Mouse (Mus musculus): ENCODE measurements around the gene Zbtb34. TPM values are rescaled to one million over a fixed set of nuclear protein-coding genes. Genes with fewer than 3 reads are reported as not detected.

Zbtb34 gene
- polyA plus RNA-seq, 1 experiment from 2014 or later: 10.2 TPM

- H3K36me3 ChIP-seq: peaks cover 76% of the 10 kb centered on the region
- 93% methylated on average over 5 of the region's 5 CpGs for WGBS
- ATAC-seq (ENCODE audit: low FRiP score, low read depth): no peak
These were observed 25.1 kb upstream of the Zbtb34 start for GRCm38 (mm10) chr2:33456242-33456641.

GRCm38 (mm10) chr2:33455350-33455749 is 24.2 kb upstream of the Zbtb34 start:
- no peaks in the 10 kb centered on the region for H3K4me1 ChIP-seq
- H3K27me3 ChIP-seq: no peaks in the 10 kb centered on the region
- WGBS: 91% methylated on average over 3 of the region's 3 CpGs
- no peak overlapping the region for H3K4me2 ChIP-seq (replicated peaks)
- peaks cover 76% of the 10 kb centered on the region for H3K36me3 ChIP-seq
- no peak for ATAC-seq (ENCODE audit: low FRiP score, low read depth)
- H3K4me3 ChIP-seq: no peak overlapping the region
- H3K9me3 ChIP-seq: no peaks in the 10 kb centered on the region
- H3K9ac ChIP-seq (replicated peaks): no peak overlapping the region
- H3K27ac ChIP-seq (replicated peaks): no peak overlapping the region

More at GRCm38 (mm10) chr2:33456242-33456641, 25.1 kb upstream of the Zbtb34 start:
- Histone ChIP-seq H3K4me2 (replicated peaks) (no peak overlapping the region), H3K4me1 (no peaks in the 10 kb centered on the region), H3K27me3 (no peaks in the 10 kb centered on the region), H3K27ac (replicated peaks) (no peak overlapping the region), H3K9ac (replicated peaks) (no peak overlapping the region), H3K9me3 (no peaks in the 10 kb centered on the region), H3K4me3 (no peak overlapping the region)

GRCm38 (mm10) chr2:33454816-33455215 is 23.7 kb upstream of the Zbtb34 start:
- Histone ChIP-seq H3K4me1 (no peaks in the 10 kb centered on the region), H3K9me3 (no peaks in the 10 kb centered on the region), H3K27ac (replicated peaks) (no peak overlapping the region), H3K27me3 (no peaks in the 10 kb centered on the region), H3K4me3 (no peak overlapping the region), H3K9ac (replicated peaks) (no peak overlapping the region), H3K4me2 (replicated peaks) (no peak overlapping the region), H3K36me3 (peaks cover 74% of the 10 kb centered on the region)
- ATAC-seq (ENCODE audit: low FRiP score, low read depth): no peak
- WGBS: 88% methylated on average over 8 of the region's 8 CpGs

- ATAC-seq (ENCODE audit: low FRiP score, low read depth): no peak
- WGBS: 73% methylated on average over 3 of the region's 3 CpGs
- no peaks in the 10 kb centered on the region for H3K4me1 ChIP-seq
These were observed 22.4 kb upstream of the Zbtb34 start for GRCm38 (mm10) chr2:33453476-33453875.

GRCm38 (mm10) chr2:33452721-33453120 is 21.6 kb upstream of the Zbtb34 start:
- Histone ChIP-seq H3K27me3 (no peaks in the 10 kb centered on the region), H3K4me2 (replicated peaks) (no peak overlapping the region), H3K4me3 (no peak overlapping the region), H3K9ac (replicated peaks) (no peak overlapping the region), H3K36me3 (peaks cover 75% of the 10 kb centered on the region), H3K27ac (replicated peaks) (no peak overlapping the region), H3K4me1 (no peaks in the 10 kb centered on the region), H3K9me3 (no peaks in the 10 kb centered on the region)
- no peak for ATAC-seq (ENCODE audit: low FRiP score, low read depth)
- 94% methylated on average over 5 of the region's 5 CpGs for WGBS

More at GRCm38 (mm10) chr2:33453476-33453875, 22.4 kb upstream of the Zbtb34 start:
- Histone ChIP-seq H3K4me2 (replicated peaks) (no peak overlapping the region), H3K27ac (replicated peaks) (no peak overlapping the region), H3K4me3 (no peak overlapping the region), H3K9me3 (no peaks in the 10 kb centered on the region), H3K36me3 (peaks cover 78% of the 10 kb centered on the region), H3K9ac (replicated peaks) (no peak overlapping the region), H3K27me3 (no peaks in the 10 kb centered on the region)

GRCm38 (mm10) chr2:33452140-33452539 is 21.0 kb upstream of the Zbtb34 start:
- no peaks in the 10 kb centered on the region for H3K4me1 ChIP-seq
- H3K4me2 ChIP-seq (replicated peaks): no peak overlapping the region
- H3K4me3 ChIP-seq: no peak overlapping the region
- H3K36me3 ChIP-seq: peaks cover 73% of the 10 kb centered on the region
- ATAC-seq (ENCODE audit: low FRiP score, low read depth): no peak
- no peak overlapping the region for H3K9ac ChIP-seq (replicated peaks)
- H3K9me3 ChIP-seq: no peaks in the 10 kb centered on the region
- H3K27ac ChIP-seq (replicated peaks): no peak overlapping the region
- H3K27me3 ChIP-seq: no peaks in the 10 kb centered on the region
- WGBS: 59% methylated on average over 4 of the region's 4 CpGs

GRCm38 (mm10) chr2:33451038-33451978 is 20.2 kb upstream of the Zbtb34 start:
- H3K27ac ChIP-seq (replicated peaks): no peak overlapping the region
- H3K4me2 ChIP-seq (replicated peaks): no peak overlapping the region
- no peaks in the 10 kb centered on the region for H3K4me1 ChIP-seq
- no peaks in the 10 kb centered on the region for H3K27me3 ChIP-seq
- H3K36me3 ChIP-seq: peaks cover 72% of the 10 kb centered on the region
- no peak overlapping the region for H3K4me3 ChIP-seq
- ATAC-seq (ENCODE audit: low FRiP score, low read depth): no peak
- WGBS: 92% methylated on average over 11 of the region's 11 CpGs
- H3K9me3 ChIP-seq: no peaks in the 10 kb centered on the region
- no peak overlapping the region for H3K9ac ChIP-seq (replicated peaks)

- no peak for ATAC-seq (ENCODE audit: low FRiP score, low read depth)
- WGBS: 93% methylated on average over 22 of the region's 22 CpGs
- Histone ChIP-seq H3K27ac (replicated peaks) (no peak overlapping the region), H3K9me3 (no peaks in the 10 kb centered on the region), H3K27me3 (no peaks in the 10 kb centered on the region), H3K4me3 (no peak overlapping the region), H3K36me3 (peaks cover 54% of the 10 kb centered on the region), H3K4me1 (no peaks in the 10 kb centered on the region), H3K9ac (replicated peaks) (no peak overlapping the region), H3K4me2 (replicated peaks) (no peak overlapping the region)
These were observed 18.2 kb upstream of the Zbtb34 start for GRCm38 (mm10) chr2:33449119-33449873.

GRCm38 (mm10) chr2:33446796-33447195 is 15.7 kb upstream of the Zbtb34 start:
- H3K27ac ChIP-seq (replicated peaks): no peak overlapping the region
- 83% methylated on average over 1 of the region's 1 CpGs for WGBS
- H3K4me3 ChIP-seq: no peak overlapping the region
- no peak overlapping the region for H3K9ac ChIP-seq (replicated peaks)
- H3K4me2 ChIP-seq (replicated peaks): no peak overlapping the region
- H3K9me3 ChIP-seq: no peaks in the 10 kb centered on the region
- H3K36me3 ChIP-seq: peaks cover 29% of the 10 kb centered on the region
- no peaks in the 10 kb centered on the region for H3K4me1 ChIP-seq
- H3K27me3 ChIP-seq: no peaks in the 10 kb centered on the region
- no peak for ATAC-seq (ENCODE audit: low FRiP score, low read depth)

GRCm38 (mm10) chr2:33445741-33446140 is 14.6 kb upstream of the Zbtb34 start:
- H3K27ac ChIP-seq (replicated peaks): no peak overlapping the region
- peaks cover 4% of the 10 kb centered on the region; the same call in 1 of the 2 replicates for H3K4me1 ChIP-seq
- H3K9me3 ChIP-seq: no peaks in the 10 kb centered on the region
- no peak overlapping the region for H3K9ac ChIP-seq (replicated peaks)
- H3K27me3 ChIP-seq: peaks cover 4% of the 10 kb centered on the region; the same call in 1 of the 2 replicates
- peaks cover 18% of the 10 kb centered on the region for H3K36me3 ChIP-seq
- H3K4me3 ChIP-seq: no peak overlapping the region
- no peak overlapping the region for H3K4me2 ChIP-seq (replicated peaks)
- ATAC-seq (ENCODE audit: low FRiP score, low read depth): no peak
- 92% methylated on average over 5 of the region's 5 CpGs for WGBS

- H3K27me3 ChIP-seq: peaks cover 7% of the 10 kb centered on the region; the same call in 1 of the 2 replicates
- no peak overlapping the region for H3K9ac ChIP-seq (replicated peaks)
- H3K4me2 ChIP-seq (replicated peaks): no peak overlapping the region
- H3K36me3 ChIP-seq: peaks cover 14% of the 10 kb centered on the region
- H3K4me1 ChIP-seq: peaks cover 11% of the 10 kb centered on the region
- H3K9me3 ChIP-seq: no peaks in the 10 kb centered on the region
- H3K27ac ChIP-seq (replicated peaks): no peak overlapping the region
- H3K4me3 ChIP-seq: no peak overlapping the region
- ATAC-seq (ENCODE audit: low FRiP score, low read depth): no peak
These were observed 13.7 kb upstream of the Zbtb34 start for GRCm38 (mm10) chr2:33444862-33445261.

- Histone ChIP-seq H3K4me2 (replicated peaks) (no peak overlapping the region), H3K27ac (replicated peaks) (no peak overlapping the region), H3K9ac (replicated peaks) (no peak overlapping the region), H3K9me3 (no peaks in the 10 kb centered on the region), H3K4me1 (peaks cover 16% of the 10 kb centered on the region), H3K27me3 (peaks cover 7% of the 10 kb centered on the region; the same call in 1 of the 2 replicates), H3K36me3 (peaks cover 10% of the 10 kb centered on the region), H3K4me3 (no peak overlapping the region)
- 57% methylated on average over 5 of the region's 5 CpGs for WGBS
- ATAC-seq (ENCODE audit: low FRiP score, low read depth): no peak
These were observed 13.2 kb upstream of the Zbtb34 start for GRCm38 (mm10) chr2:33444358-33444757.

All from midbrain, embryonic 12.5 days (tissue).